Mouse (Mus musculus): ENCODE results near the gene Ipo13. TPM values are rescaled to one million over a fixed set of nuclear protein-coding genes. Genes with fewer than 3 reads are reported as not detected.

Gene Ipo13
- polyA plus RNA-seq, 1 experiment from 2014 or later: 17.4 TPM

- peak; percentile 94 for ATAC-seq (ENCODE audit: low read depth)
- H3K36me3 ChIP-seq (ENCODE audit: control insufficient read depth, insufficient read depth): no peaks in the 10 kb centered on the region
- H3K9ac ChIP-seq (ENCODE audit: low read depth, low read length): peak overlapping the region; percentile 60
- WGBS (ENCODE audit: insufficient replicate concordance): 1% methylated on average over 13 of the region's 13 CpGs
- peaks cover 35% of the 10 kb centered on the region for H3K4me1 ChIP-seq (ENCODE audit: control insufficient read depth, low read depth, low read length)
- no peaks in the 10 kb centered on the region for H3K9me3 ChIP-seq (replicated peaks; ENCODE audit: control insufficient read depth, low read length)
- H3K27ac ChIP-seq (ENCODE audit: low read length): peak overlapping the region; percentile 64
- peak overlapping the region; percentile 44 for H3K4me3 ChIP-seq (ENCODE audit: low read depth, low read length)
- peaks cover 65% of the 10 kb centered on the region for H3K27me3 ChIP-seq (ENCODE audit: control insufficient read depth, insufficient read depth, low read depth, low read length)
- peak overlapping the region; percentile 74 for H3K4me2 ChIP-seq (ENCODE audit: low read depth, low read length)
Observed at GRCm38 (mm10) chr4:117928699-117929241, 14.0 kb upstream of the Ipo13 start.

DNA sequence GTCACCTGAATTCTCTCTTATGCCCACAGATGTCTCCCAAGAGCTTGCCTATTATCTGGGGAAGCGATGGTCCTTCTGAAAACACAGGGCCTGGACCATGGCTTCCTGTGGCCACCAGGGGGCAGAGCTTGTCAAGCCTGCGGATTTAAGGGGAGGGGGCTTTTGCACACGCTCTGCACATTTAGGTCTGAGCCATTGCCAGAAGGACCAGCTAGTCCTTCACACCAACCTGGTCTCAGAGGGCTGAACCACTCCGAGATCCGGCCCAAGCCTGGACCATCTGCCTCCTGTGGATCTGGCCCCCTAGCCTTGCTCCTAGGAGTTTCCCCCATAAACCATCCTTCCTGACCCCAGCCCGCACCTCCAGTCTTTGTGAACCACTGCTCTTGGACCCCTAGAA lies 13.4 kb upstream of the Ipo13 start:
- Histone ChIP-seq H3K27me3 (ENCODE audit: control insufficient read depth, insufficient read depth, low read depth, low read length) (peaks cover 71% of the 10 kb centered on the region), H3K9me3 (replicated peaks; ENCODE audit: control insufficient read depth, low read length) (no peaks in the 10 kb centered on the region), H3K4me1 (ENCODE audit: control insufficient read depth, low read depth, low read length) (peaks cover 35% of the 10 kb centered on the region), H3K4me3 (ENCODE audit: low read depth, low read length) (peak overlapping the region; percentile 44), H3K4me2 (ENCODE audit: low read depth, low read length) (peak overlapping the region; percentile 74), H3K27ac (ENCODE audit: low read length) (0 out of 2 replicates have a peak overlapping the region, but pooled peaks have one; percentile 35), H3K36me3 (ENCODE audit: control insufficient read depth, insufficient read depth) (no peaks in the 10 kb centered on the region), H3K9ac (ENCODE audit: low read depth, low read length) (peak overlapping the region; percentile 38)
- WGBS (ENCODE audit: insufficient replicate concordance): 13% methylated on average over 6 of the region's 6 CpGs
- ATAC-seq (ENCODE audit: low read depth): peak; percentile 42; the same call in 1 of the 2 replicates

GRCm38 (mm10) chr4:117926545-117927482 lies 12.0 kb upstream of the Ipo13 start:
- Histone ChIP-seq H3K9ac (ENCODE audit: low read depth, low read length) (0 out of 2 replicates have a peak overlapping the region, but pooled peaks have one; percentile 6), H3K9me3 (replicated peaks; ENCODE audit: control insufficient read depth, low read length) (no peaks in the 10 kb centered on the region), H3K4me1 (ENCODE audit: control insufficient read depth, low read depth, low read length) (peaks cover 35% of the 10 kb centered on the region), H3K4me2 (ENCODE audit: low read depth, low read length) (peak overlapping the region; percentile 64), H3K4me3 (ENCODE audit: low read depth, low read length) (peak overlapping the region; percentile 53), H3K27me3 (ENCODE audit: control insufficient read depth, insufficient read depth, low read depth, low read length) (peaks cover 79% of the 10 kb centered on the region), H3K27ac (ENCODE audit: low read length) (no peak overlapping the region), H3K36me3 (ENCODE audit: control insufficient read depth, insufficient read depth) (no peaks in the 10 kb centered on the region)
- 2% methylated on average over 71 of the region's 71 CpGs for WGBS (ENCODE audit: insufficient replicate concordance)
- no peak for ATAC-seq (ENCODE audit: low read depth)

- 41% methylated on average over 5 of the region's 6 CpGs for WGBS (ENCODE audit: insufficient replicate concordance)
- Histone ChIP-seq H3K4me2 (ENCODE audit: low read depth, low read length) (no peak overlapping the region), H3K4me1 (ENCODE audit: control insufficient read depth, low read depth, low read length) (peaks cover 34% of the 10 kb centered on the region), H3K27ac (ENCODE audit: low read length) (no peak overlapping the region), H3K27me3 (ENCODE audit: control insufficient read depth, insufficient read depth, low read depth, low read length) (peaks cover 73% of the 10 kb centered on the region), H3K9me3 (replicated peaks; ENCODE audit: control insufficient read depth, low read length) (no peaks in the 10 kb centered on the region), H3K36me3 (ENCODE audit: control insufficient read depth, insufficient read depth) (no peaks in the 10 kb centered on the region), H3K4me3 (ENCODE audit: low read depth, low read length) (no peak overlapping the region), H3K9ac (ENCODE audit: low read depth, low read length) (no peak overlapping the region)
- no peak for ATAC-seq (ENCODE audit: low read depth)
Observed at GRCm38 (mm10) chr4:117924916-117925315, 10.1 kb upstream of the Ipo13 start.

DNA sequence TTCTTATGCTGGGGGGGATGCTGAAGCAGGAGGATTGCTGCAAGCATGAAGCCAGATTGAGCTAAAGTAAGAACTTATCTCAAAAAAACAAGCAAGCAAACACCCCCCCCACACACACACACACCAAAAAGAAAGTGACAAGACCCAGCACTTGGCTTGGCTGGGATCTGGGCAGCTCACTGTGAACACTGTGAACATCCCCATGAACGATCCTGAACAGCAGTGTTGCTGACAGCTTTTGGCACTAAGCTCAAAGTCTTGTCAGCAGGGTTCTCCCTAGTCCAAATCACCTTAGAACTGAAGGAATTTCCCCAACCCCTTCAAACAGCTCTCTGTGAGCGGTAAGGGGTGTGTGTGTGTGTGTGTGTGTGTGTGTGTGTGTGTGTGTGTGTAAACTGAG lies 8.7 kb upstream of the Ipo13 start:
- Histone ChIP-seq H3K9ac (ENCODE audit: low read depth, low read length) (no peak overlapping the region), H3K4me1 (ENCODE audit: control insufficient read depth, low read depth, low read length) (peaks cover 20% of the 10 kb centered on the region), H3K27ac (ENCODE audit: low read length) (no peak overlapping the region), H3K36me3 (ENCODE audit: control insufficient read depth, insufficient read depth) (no peaks in the 10 kb centered on the region), H3K9me3 (replicated peaks; ENCODE audit: control insufficient read depth, low read length) (no peaks in the 10 kb centered on the region), H3K27me3 (ENCODE audit: control insufficient read depth, insufficient read depth, low read depth, low read length) (peaks cover 60% of the 10 kb centered on the region), H3K4me2 (ENCODE audit: low read depth, low read length) (no peak overlapping the region), H3K4me3 (ENCODE audit: low read depth, low read length) (no peak overlapping the region)
- no peak for ATAC-seq (ENCODE audit: low read depth)
- WGBS (ENCODE audit: insufficient replicate concordance): 67% methylated on average over 2 of the region's 2 CpGs

GRCm38 (mm10) chr4:117921358-117921757 lies 6.6 kb upstream of the Ipo13 start:
- WGBS (ENCODE audit: insufficient replicate concordance): 67% methylated on average over 2 of the region's 2 CpGs
- peaks cover 39% of the 10 kb centered on the region for H3K27me3 ChIP-seq (ENCODE audit: control insufficient read depth, insufficient read depth, low read depth, low read length)

DNA sequence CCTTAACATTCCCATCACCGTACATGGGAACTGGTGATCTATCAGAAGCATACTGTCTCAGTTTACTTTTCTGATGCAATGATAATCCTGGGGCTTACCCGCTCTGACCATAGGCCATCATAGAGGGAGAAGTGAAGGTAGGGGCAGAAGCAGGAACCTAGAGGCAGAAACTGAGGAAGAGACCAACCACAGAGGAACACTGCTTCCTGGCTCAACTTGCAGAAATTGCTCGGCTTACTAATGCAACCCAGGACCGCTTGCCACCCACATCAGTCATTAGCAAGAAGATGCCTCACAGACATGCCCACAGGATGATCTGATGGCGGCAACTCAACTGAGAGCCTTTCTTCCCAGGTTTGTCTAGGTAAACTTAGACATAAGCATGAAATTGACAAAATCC lies 4.0 kb upstream of the Ipo13 start:
- H3K27me3 ChIP-seq (ENCODE audit: control insufficient read depth, insufficient read depth, low read depth, low read length): peaks cover 15% of the 10 kb centered on the region
- no peak overlapping the region for H3K27ac ChIP-seq (ENCODE audit: low read length)
- H3K9me3 ChIP-seq (replicated peaks; ENCODE audit: control insufficient read depth, low read length): no peaks in the 10 kb centered on the region
- ATAC-seq (ENCODE audit: low read depth): no peak
- no peak overlapping the region for H3K4me3 ChIP-seq (ENCODE audit: low read depth, low read length)
- 40% methylated on average over 5 of the region's 5 CpGs for whole genome bisulfite sequencing (ENCODE audit: insufficient replicate concordance)
- no peak overlapping the region for H3K4me2 ChIP-seq (ENCODE audit: low read depth, low read length)
- H3K9ac ChIP-seq (ENCODE audit: low read depth, low read length): no peak overlapping the region
- H3K4me1 ChIP-seq (ENCODE audit: control insufficient read depth, low read depth, low read length): peaks cover 22% of the 10 kb centered on the region
- H3K36me3 ChIP-seq (ENCODE audit: control insufficient read depth, insufficient read depth): no peaks in the 10 kb centered on the region

More at GRCm38 (mm10) chr4:117921358-117921757, 6.6 kb upstream of the Ipo13 start:
- no peak for ATAC-seq (ENCODE audit: low read depth)
- no peak overlapping the region for H3K4me2 ChIP-seq (ENCODE audit: low read depth, low read length)
- no peaks in the 10 kb centered on the region for H3K9me3 ChIP-seq (replicated peaks; ENCODE audit: control insufficient read depth, low read length)
- peaks cover 11% of the 10 kb centered on the region for H3K4me1 ChIP-seq (ENCODE audit: control insufficient read depth, low read depth, low read length)
- no peak overlapping the region for H3K27ac ChIP-seq (ENCODE audit: low read length)
- no peaks in the 10 kb centered on the region for H3K36me3 ChIP-seq (ENCODE audit: control insufficient read depth, insufficient read depth)
- no peak overlapping the region for H3K9ac ChIP-seq (ENCODE audit: low read depth, low read length)
- no peak overlapping the region for H3K4me3 ChIP-seq (ENCODE audit: low read depth, low read length)

- peaks cover 10% of the 10 kb centered on the region for H3K27me3 ChIP-seq (ENCODE audit: control insufficient read depth, insufficient read depth, low read depth, low read length)
- 56% methylated on average over 3 of the region's 3 CpGs for WGBS (ENCODE audit: insufficient replicate concordance)
- no peaks in the 10 kb centered on the region for H3K9me3 ChIP-seq (replicated peaks; ENCODE audit: control insufficient read depth, low read length)
- no peak overlapping the region for H3K4me3 ChIP-seq (ENCODE audit: low read depth, low read length)
- no peak overlapping the region for H3K4me2 ChIP-seq (ENCODE audit: low read depth, low read length)
- H3K4me1 ChIP-seq (ENCODE audit: control insufficient read depth, low read depth, low read length): peaks cover 27% of the 10 kb centered on the region
- no peak for ATAC-seq (ENCODE audit: low read depth)
- H3K36me3 ChIP-seq (ENCODE audit: control insufficient read depth, insufficient read depth): no peaks in the 10 kb centered on the region
- no peak overlapping the region for H3K27ac ChIP-seq (ENCODE audit: low read length)
- no peak overlapping the region for H3K9ac ChIP-seq (ENCODE audit: low read depth, low read length)
Observed at GRCm38 (mm10) chr4:117918261-117918660, 3.5 kb upstream of the Ipo13 start.

DNA sequence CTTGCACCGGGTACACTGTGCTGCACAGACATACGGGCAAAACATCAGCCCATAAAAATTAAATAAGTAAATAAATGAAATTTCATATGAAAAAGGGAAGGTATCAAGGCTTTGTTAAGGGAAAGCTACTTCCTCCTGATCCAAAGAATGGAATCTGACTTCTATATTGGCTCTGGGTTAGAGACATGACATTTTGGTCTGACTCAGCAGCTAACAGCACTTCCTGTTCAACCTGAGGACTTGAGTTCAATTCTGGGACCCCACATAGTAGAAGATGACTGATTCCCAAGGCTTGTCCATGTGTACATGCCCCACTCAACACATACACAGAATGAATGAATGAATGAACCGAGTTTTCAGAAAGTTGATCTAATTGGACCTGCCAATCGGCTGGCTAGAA lies 3.0 kb upstream of the Ipo13 start:
- no peak overlapping the region for H3K4me3 ChIP-seq (ENCODE audit: low read depth, low read length)

More for the DNA sequence above, 3.0 kb upstream of the Ipo13 start:
- WGBS (ENCODE audit: insufficient replicate concordance): 79% methylated on average over 4 of the region's 4 CpGs
- Histone ChIP-seq H3K4me1 (ENCODE audit: control insufficient read depth, low read depth, low read length) (peaks cover 28% of the 10 kb centered on the region), H3K9me3 (replicated peaks; ENCODE audit: control insufficient read depth, low read length) (no peaks in the 10 kb centered on the region), H3K36me3 (ENCODE audit: control insufficient read depth, insufficient read depth) (no peaks in the 10 kb centered on the region), H3K27me3 (ENCODE audit: control insufficient read depth, insufficient read depth, low read depth, low read length) (peaks cover 6% of the 10 kb centered on the region), H3K4me2 (ENCODE audit: low read depth, low read length) (no peak overlapping the region), H3K27ac (ENCODE audit: low read length) (no peak overlapping the region), H3K9ac (ENCODE audit: low read depth, low read length) (no peak overlapping the region)
- no peak for ATAC-seq (ENCODE audit: low read depth)

All from liver, embryonic 16.5 days (tissue).